Mouse (Mus musculus): Measurements from ENCODE around the gene Cep112. TPM values are rescaled to one million over a fixed set of nuclear protein-coding genes. Genes with fewer than 3 reads are reported as not detected.

Gene Cep112
- total RNA-seq, 2 experiments from 2014 or later = 0.12 TPM; not detected in 1

DNA sequence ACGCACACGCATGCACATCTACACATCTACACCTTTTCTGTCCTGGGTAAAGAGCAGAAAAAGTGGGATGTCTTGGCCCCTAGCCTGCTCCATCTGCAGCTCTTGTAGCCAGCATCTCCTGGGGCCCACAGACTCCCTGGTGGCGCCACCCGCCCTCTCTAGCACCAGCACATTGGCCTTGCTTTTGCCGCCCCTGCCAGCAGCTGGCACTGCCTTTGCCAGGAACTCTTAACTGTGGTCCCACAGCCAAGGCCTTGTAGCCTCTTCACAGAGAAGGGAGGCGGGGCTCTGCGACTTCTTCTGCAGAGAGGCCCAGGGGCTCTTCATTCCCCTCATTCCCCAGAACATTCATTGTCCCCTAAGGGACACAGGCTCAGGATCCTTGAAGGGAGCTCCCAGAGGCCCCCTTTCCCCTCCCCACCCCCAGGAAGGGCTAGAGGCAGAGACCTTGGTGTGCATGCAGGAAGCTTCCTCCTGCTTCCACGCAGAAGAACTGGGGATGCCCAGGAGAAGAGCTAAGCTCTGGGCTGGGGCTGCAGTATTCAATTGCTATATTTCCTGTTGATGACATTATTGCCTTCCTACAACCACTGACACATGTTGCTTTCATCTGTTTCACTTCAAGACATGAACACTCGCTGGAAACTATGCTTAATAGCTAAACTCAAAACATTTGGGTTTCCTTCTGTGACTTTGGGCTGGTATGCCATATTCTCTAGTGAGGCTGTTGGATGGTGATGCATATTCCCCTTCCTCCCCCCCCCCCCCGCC lies 475.9 kb downstream of the Cep112 start:
- no peak for ATAC-seq (replicated peaks; ENCODE audit: poor library complexity)

- no peak for ATAC-seq (replicated peaks; ENCODE audit: poor library complexity)
Measured at GRCm38 (mm10) chr11:108901670-108902069, 476.7 kb downstream of the Cep112 start.

DNA sequence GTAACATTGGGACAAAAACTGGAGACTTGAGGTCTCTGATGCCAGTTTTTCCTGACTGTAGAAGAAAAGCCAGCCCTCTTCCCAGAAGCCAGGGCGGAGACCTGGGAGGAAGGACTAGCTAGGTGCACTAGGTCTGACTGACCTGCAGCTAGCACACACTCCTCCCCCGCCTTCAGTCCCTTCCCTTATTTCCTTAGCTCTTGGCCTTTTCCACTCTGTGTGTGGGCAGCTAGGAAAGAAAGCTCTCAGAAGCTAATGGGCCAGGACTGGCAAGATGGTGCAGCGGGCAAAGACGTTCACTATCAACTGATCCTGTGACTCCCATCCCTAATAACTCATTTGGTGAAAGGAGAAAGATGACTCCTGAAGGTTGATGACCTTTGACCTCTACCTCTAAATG lies 477.3 kb downstream of the Cep112 start:
- no peak for ATAC-seq (replicated peaks; ENCODE audit: poor library complexity)

GRCm38 (mm10) chr11:108906590-108907254 lies 481.7 kb downstream of the Cep112 start:
- no peak for ATAC-seq (replicated peaks; ENCODE audit: poor library complexity)

DNA sequence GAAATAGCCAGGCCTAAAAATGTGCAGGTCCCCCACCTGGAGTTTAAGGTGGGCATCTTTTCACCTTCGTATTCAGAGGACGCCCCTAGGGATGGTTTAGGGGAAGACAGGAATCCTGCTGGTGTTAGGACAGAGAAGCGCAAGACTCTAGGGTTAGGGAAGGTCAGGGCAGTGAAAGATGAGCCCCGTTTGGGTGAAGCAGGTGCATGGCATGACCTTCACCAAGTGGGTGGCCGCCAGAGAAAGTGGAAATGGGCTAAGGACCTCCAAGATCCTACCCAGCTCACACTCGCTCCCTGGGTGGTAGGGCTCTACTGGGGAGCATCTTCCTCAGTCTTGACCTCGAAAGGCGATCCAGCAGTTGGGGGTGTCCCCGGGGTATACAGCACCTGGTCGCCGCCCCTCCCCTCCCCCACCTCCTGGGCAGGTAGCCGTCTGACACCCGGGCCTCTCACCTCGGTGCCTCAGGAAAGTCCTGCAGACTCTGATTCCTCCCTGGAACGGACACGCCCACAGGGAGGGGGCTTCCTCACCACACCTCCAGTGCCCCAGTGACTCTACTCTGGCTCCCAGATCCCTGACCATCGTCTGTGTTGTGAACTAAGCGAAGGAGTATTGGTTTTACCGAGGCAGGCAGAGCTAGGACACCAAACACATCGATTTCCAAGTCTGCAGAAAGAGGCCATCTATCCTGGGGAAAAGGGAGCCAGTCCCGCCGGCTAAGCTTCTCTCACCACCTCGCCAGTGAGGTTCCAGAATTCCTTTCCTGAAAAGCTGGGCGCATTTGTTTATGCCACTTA lies 484.6 kb downstream of the Cep112 start:
- ATAC-seq (replicated peaks; ENCODE audit: poor library complexity) = no peak

Other genes starting within 250 kb of the Cep112 start
- not detected in 2 replicates for gene Apoh, start 81.8 kb upstream of the Cep112 start, total RNA-seq (2015)
- gene Apoh, start 81.8 kb upstream of the Cep112 start, total RNA-seq (2017) = not detected in 2 replicates
- gene Prkca, start 81.3 kb upstream of the Cep112 start, total RNA-seq (2015) = 2.4 and 3.6 TPM in 2 replicates
- gene Prkca, start 81.3 kb upstream of the Cep112 start, total RNA-seq (2017) = 1.3 and 1.6 TPM in 2 replicates